ENCODE assay signal across 10 mouse cellular contexts in the genomic region with DNA sequence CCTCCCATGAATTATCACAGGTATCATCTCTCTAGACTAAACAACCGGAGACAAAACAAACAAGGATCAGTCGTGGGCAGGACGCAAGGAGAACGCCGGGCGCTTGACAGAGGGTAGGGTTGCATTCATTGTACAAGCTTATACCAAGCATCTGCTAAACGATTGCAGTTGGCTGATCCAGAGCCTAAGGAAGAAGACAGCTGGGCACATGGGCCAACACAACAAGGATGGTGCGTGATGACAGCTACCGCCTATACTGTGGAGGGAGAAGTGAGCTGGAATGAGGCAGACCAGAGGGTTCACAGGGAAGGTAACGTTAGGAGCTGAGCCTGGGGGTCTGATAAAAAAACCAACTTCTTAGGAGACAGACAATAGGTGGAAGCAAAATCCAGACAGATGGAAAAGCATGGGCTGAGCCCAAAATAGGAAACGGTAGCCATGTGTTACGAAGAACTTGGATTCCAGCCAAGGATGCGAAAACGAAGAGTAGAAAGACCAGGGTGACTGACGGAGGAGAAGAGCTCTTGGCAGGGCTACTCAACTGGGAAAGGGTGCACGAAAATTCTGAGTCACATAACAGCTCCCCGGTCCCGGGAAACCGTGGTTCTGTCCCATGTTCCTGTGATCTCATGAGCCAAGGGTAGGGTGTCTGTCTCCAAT. TPM values are rescaled to one million over a fixed set of nuclear protein-coding genes. Genes with fewer than 3 reads are reported as not detected.
A peak's percentile ranks its signal among the peaks of the same experiment; 100 is the strongest.
DNase-seq lines count a peak whose midpoint lies in the region; ATAC-seq and TF ChIP-seq lines count a peak whose summit lies in the region.
"Had no signal": no experiment of that assay in that cellular context is flagged by ENCODE, and none has a peak within 500 bp of the region (broad histone marks: within the 10 kb centered on the region; RNA-seq: fewer than 3 reads in every experiment).

No protein-coding gene starts in this region.

- H3K36me3 ChIP-seq in forebrain, postnatal 0 days (ENCODE audit: insufficient read depth): no peaks in the 10 kb centered on the region
- no peaks in the 10 kb centered on the region for H3K36me3 ChIP-seq in liver, embryonic 12.5 days
- H3K36me3 ChIP-seq: limb, embryonic 12.5 days had no signal

- DNase-seq in cerebellum, adult 2 months: peak; percentile 15 to 45
- no peak for DNase-seq in cerebellum, adult 9-10 months
- DNase-seq in forebrain, postnatal 0 days: peak; percentile 64
- peak; percentile 39 for DNase-seq in heart, postnatal 4 days
- DNase-seq in left cerebral cortex, postnatal 4 days: peak; percentile 20
- no peak for DNase-seq in retina, postnatal 1 day
- DNase-seq in thymus, adult 18-20 months: no peak

- WGBS in cerebellum, adult 2 months: 16% methylated on average over 19 of the region's 19 CpGs
- WGBS in forebrain, postnatal 0 days: 59% methylated on average over 19 of the region's 19 CpGs
- WGBS in liver, embryonic 12.5 days (ENCODE audit: insufficient replicate concordance): 75% methylated on average over 19 of the region's 19 CpGs

- no peak overlapping the region for H3K27ac ChIP-seq in cerebellum, adult 2 months (ENCODE audit: insufficient read depth, low read length)
- no peak overlapping the region for H3K27ac ChIP-seq in forebrain, postnatal 0 days (ENCODE audit: low read depth, low read length)
- no peak overlapping the region for H3K27ac ChIP-seq in liver, embryonic 12.5 days
- H3K27ac ChIP-seq: limb, embryonic 12.5 days had no signal

- intact Hi-C loops in left cerebral cortex, postnatal 4 days (cut with DNase I): no loop called here

- TF ChIP-seq POLR2A in cerebellum, adult 2 months (IDR thresholded peaks at IDR 0.05; ENCODE audit: borderline replicate concordance, insufficient read depth, low read length): no peak

- no peak for TF ChIP-seq CTCF in cerebellum, adult 2 months (IDR thresholded peaks at IDR 0.05; ENCODE audit: borderline replicate concordance, insufficient read depth, low read depth, low read length)
- no peak for TF ChIP-seq CTCF in forebrain, postnatal 0 days (IDR thresholded peaks at IDR 0.05; ENCODE audit: low read depth)

- H3K9me3 ChIP-seq in forebrain, postnatal 0 days (ENCODE audit: low read length): no peaks in the 10 kb centered on the region
- no peaks in the 10 kb centered on the region for H3K9me3 ChIP-seq in liver, embryonic 12.5 days (replicated peaks)

- peak overlapping the region; percentile 31 for H3K4me3 ChIP-seq in cerebellum, adult 2 months (replicated peaks; ENCODE audit: insufficient read depth, low read depth, low read length)
- H3K4me3 ChIP-seq in forebrain, postnatal 0 days (ENCODE audit: low read depth, low read length): no peak overlapping the region
- H3K4me3 ChIP-seq in liver, embryonic 12.5 days: no peak overlapping the region
- H3K4me3 ChIP-seq: limb, embryonic 12.5 days; myocyte had no signal

- H3K9ac ChIP-seq in forebrain, postnatal 0 days: no peak overlapping the region
- H3K9ac ChIP-seq in liver, embryonic 12.5 days: no peak overlapping the region
- H3K9ac ChIP-seq: limb, embryonic 12.5 days had no signal

- 0 out of 2 replicates have a peak overlapping the region, but pooled peaks have one; percentile 3 for H3K4me2 ChIP-seq in forebrain, postnatal 0 days (ENCODE audit: low read depth)
- H3K4me2 ChIP-seq in liver, embryonic 12.5 days: no peak overlapping the region
- H3K4me2 ChIP-seq: limb, embryonic 12.5 days had no signal

- peak; percentile 74 for ATAC-seq in forebrain, postnatal 0 days
- ATAC-seq in liver, embryonic 12.5 days: no peak

- no peaks in the 10 kb centered on the region for H3K27me3 ChIP-seq in cerebellum, adult 2 months (ENCODE audit: control insufficient read depth, insufficient read depth, low read length)
- no peaks in the 10 kb centered on the region for H3K27me3 ChIP-seq in forebrain, postnatal 0 days (ENCODE audit: insufficient read depth, low read length)
- H3K27me3 ChIP-seq in liver, embryonic 12.5 days (replicated peaks): peaks cover 6% of the 10 kb centered on the region; the same call in 1 of the 2 replicates
- H3K27me3 ChIP-seq: limb, embryonic 12.5 days had no signal

- H3K4me1 ChIP-seq in cerebellum, adult 2 months (ENCODE audit: control insufficient read depth, insufficient read depth, low read length): peaks cover 2% of the 10 kb centered on the region; the same call in 1 of the 2 replicates
- peaks cover 5% of the 10 kb centered on the region; the same call in 1 of the 2 replicates for H3K4me1 ChIP-seq in forebrain, postnatal 0 days (ENCODE audit: insufficient read depth)
- no peaks in the 10 kb centered on the region for H3K4me1 ChIP-seq in liver, embryonic 12.5 days
- H3K4me1 ChIP-seq: limb, embryonic 12.5 days had no signal

RNA-seq across cellular contexts. Expression of gene Flt1, which starts 53.9 kb away (rescaled TPM):
- 21.4 and 24.7 TPM in 2 replicates for polyA plus RNA-seq in cerebellum, adult 2 months (2012; rRNA removed)
- total RNA-seq in forebrain, postnatal 0 days (2014; rRNA removed): 8.5 and 11.6 TPM in 2 replicates
- 6.4 and 10.1 TPM in 2 replicates for polyA plus RNA-seq in forebrain, postnatal 0 days (2015; fragmentation: Nextera tagmentation; extraction: Ambion mirVana)
- total RNA-seq in heart, postnatal 4 days (2021): 10 to 100 TPM; 44.1 to 45.8 TPM
- total RNA-seq in left cerebral cortex, postnatal 4 days (2021): 10 to 100 TPM; 15.1 to 17.6 TPM
- 7.6 and 8.0 TPM in 2 replicates for polyA plus RNA-seq in liver, embryonic 12.5 days (2016; fragmentation: Nextera tagmentation; extraction: Ambion mirVana)

Comparison
In these comparisons a context has a peak if more than half of its experiments do, and no peak if none do; other contexts are left out.
1. DNase-seq: peak in cerebellum, adult 2 months (2 of 2), forebrain, postnatal 0 days (single experiment), heart, postnatal 4 days (single experiment) and left cerebral cortex, postnatal 4 days (single experiment); none in cerebellum, adult 9-10 months (single experiment), retina, postnatal 1 day (single experiment) and thymus, adult 18-20 months (0 of 2).